Mouse (Mus musculus) lung, postnatal 0 days (tissue): ENCODE results near the gene Acad11.

Experiments
- CTCF ChIP-seq: IDR thresholded peaks from 2 replicates; pipeline ENCODE4 v1.5.1; 2016; ENCODE audit warnings: antibody characterized with exemption, mild to moderate bottlenecking
- EP300 ChIP-seq: IDR thresholded peaks from 2 replicates; pipeline ENCODE4 v1.6.1; 2016; ENCODE audit warnings: antibody characterized with exemption, mild to moderate bottlenecking, control low read depth

- TF ChIP-seq CTCF: no peak
- TF ChIP-seq EP300: no peak
Measured at GRCm38 (mm10) chr9:104165926-104166325, 102.7 kb downstream of the Acad11 start.
